Mouse (Mus musculus): Measurements from ENCODE around the gene Pkp4. TPM values are rescaled to one million over a fixed set of nuclear protein-coding genes. Genes with fewer than 3 reads are reported as not detected.

The Pkp4 gene
- polyA plus RNA-seq, 1 experiment from 2014 or later = 32.4 TPM

- Histone ChIP-seq H3K9me3 (ENCODE audit: low read depth, low read length) (no peaks in the 10 kb centered on the region), H3K4me2 (no peak overlapping the region), H3K9ac (no peak overlapping the region), H3K27ac (ENCODE audit: low read depth) (no peak overlapping the region), H3K27me3 (ENCODE audit: insufficient read depth, low read length) (no peaks in the 10 kb centered on the region), H3K4me3 (ENCODE audit: low read depth, low read length) (no peak overlapping the region), H3K4me1 (ENCODE audit: insufficient read depth) (no peaks in the 10 kb centered on the region), H3K36me3 (ENCODE audit: insufficient read depth) (0 out of 2 replicates have a peak, but pooled peaks cover 6% of the 10 kb centered on the region)
- DNase-seq = no peak
- TF ChIP-seq CTCF (IDR thresholded peaks at IDR 0.05; ENCODE audit: low read depth) = no peak
- 91% methylated on average over 10 of the region's 10 CpGs for WGBS
- ATAC-seq (ENCODE audit: insufficient read depth) = no peak
Measured at GRCm38 (mm10) chr2:59242117-59242516, 81.5 kb downstream of the Pkp4 start.

GRCm38 (mm10) chr2:59244273-59245097, 83.8 kb downstream of the Pkp4 start:
- H3K4me2 ChIP-seq = no peak overlapping the region
- 0 out of 2 replicates have a peak, but pooled peaks cover 6% of the 10 kb centered on the region for H3K36me3 ChIP-seq (ENCODE audit: insufficient read depth)
- H3K4me1 ChIP-seq (ENCODE audit: insufficient read depth) = no peaks in the 10 kb centered on the region
- DNase-seq (no peak), ATAC-seq (ENCODE audit: insufficient read depth) (no peak)
- H3K9ac ChIP-seq = no peak overlapping the region
- no peak for TF ChIP-seq CTCF (IDR thresholded peaks at IDR 0.05; ENCODE audit: low read depth)
- no peaks in the 10 kb centered on the region for H3K9me3 ChIP-seq (ENCODE audit: low read depth, low read length)
- no peak overlapping the region for H3K4me3 ChIP-seq (ENCODE audit: low read depth, low read length)
- H3K27me3 ChIP-seq (ENCODE audit: insufficient read depth, low read length) = no peaks in the 10 kb centered on the region
- WGBS = 88% methylated on average over 12 of the region's 12 CpGs
- no peak overlapping the region for H3K27ac ChIP-seq (ENCODE audit: low read depth)

GRCm38 (mm10) chr2:59245098-59245388, 84.4 kb downstream of the Pkp4 start:
- Histone ChIP-seq H3K4me1 (ENCODE audit: insufficient read depth) (no peaks in the 10 kb centered on the region), H3K9me3 (ENCODE audit: low read depth, low read length) (no peaks in the 10 kb centered on the region), H3K9ac (no peak overlapping the region), H3K4me2 (no peak overlapping the region), H3K27ac (ENCODE audit: low read depth) (no peak overlapping the region), H3K36me3 (ENCODE audit: insufficient read depth) (0 out of 2 replicates have a peak, but pooled peaks cover 6% of the 10 kb centered on the region), H3K27me3 (ENCODE audit: insufficient read depth, low read length) (no peaks in the 10 kb centered on the region), H3K4me3 (ENCODE audit: low read depth, low read length) (no peak overlapping the region)
- ATAC-seq (ENCODE audit: insufficient read depth) (no peak), DNase-seq (no peak)
- TF ChIP-seq CTCF (IDR thresholded peaks at IDR 0.05; ENCODE audit: low read depth) = no peak
- WGBS = 64% methylated on average over 3 of the region's 3 CpGs

DNA sequence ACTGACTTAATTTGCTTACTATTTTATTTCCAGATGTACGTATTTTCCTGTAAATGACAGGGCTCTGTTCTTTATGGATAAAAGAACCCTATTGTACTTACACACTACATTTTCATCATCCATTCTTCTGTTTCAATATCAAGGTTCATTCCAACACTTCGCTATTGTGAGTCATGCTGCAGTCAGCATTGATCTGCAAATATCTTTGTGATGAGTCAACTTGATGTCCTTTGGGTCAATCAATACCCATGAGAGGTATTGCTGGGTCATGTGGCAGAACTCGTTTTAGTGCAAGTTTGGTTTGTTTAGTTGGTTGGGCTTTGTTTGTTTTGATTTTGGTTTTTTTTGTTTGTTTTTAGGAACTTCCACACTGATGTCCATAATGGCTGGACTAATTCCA, 88.2 kb downstream of the Pkp4 start:
- H3K27ac ChIP-seq (ENCODE audit: low read depth) = no peak overlapping the region
- no peak overlapping the region for H3K4me2 ChIP-seq
- H3K4me3 ChIP-seq (ENCODE audit: low read depth, low read length) = no peak overlapping the region
- 0 out of 2 replicates have a peak, but pooled peaks cover under 1% of the 10 kb centered on the region for H3K36me3 ChIP-seq (ENCODE audit: insufficient read depth)
- H3K9me3 ChIP-seq (ENCODE audit: low read depth, low read length) = no peaks in the 10 kb centered on the region
- no peaks in the 10 kb centered on the region for H3K4me1 ChIP-seq (ENCODE audit: insufficient read depth)
- WGBS = 73% methylated on average over 3 of the region's 3 CpGs
- DNase-seq = no peak
- ATAC-seq (ENCODE audit: insufficient read depth) = no peak
- TF ChIP-seq CTCF (IDR thresholded peaks at IDR 0.05; ENCODE audit: low read depth) = no peak
- no peak overlapping the region for H3K9ac ChIP-seq
- H3K27me3 ChIP-seq (ENCODE audit: insufficient read depth, low read length) = no peaks in the 10 kb centered on the region

DNA sequence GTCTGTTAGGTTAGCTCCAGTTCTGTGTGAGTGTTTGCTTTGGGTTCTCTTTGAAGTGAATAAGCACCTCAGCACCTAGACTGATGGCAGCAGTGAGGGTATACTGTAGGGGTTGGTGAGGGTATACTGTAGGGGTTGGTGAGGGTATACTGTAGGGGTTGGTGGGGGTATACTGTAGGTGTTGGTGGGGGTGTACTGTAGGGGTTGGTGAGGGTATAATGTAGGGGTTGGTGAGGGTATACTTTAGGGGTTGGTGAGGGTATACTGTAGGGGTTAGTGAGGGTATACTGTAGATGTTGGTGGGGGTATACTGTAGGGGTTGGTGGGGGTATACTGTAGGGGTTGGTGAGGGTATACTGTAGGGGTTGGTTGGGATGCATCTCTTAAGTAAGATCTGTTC, 92.2 kb downstream of the Pkp4 start:
- no peak overlapping the region for H3K4me2 ChIP-seq
- no peak overlapping the region for H3K4me3 ChIP-seq (ENCODE audit: low read depth, low read length)
- DNase-seq = no peak
- no peak overlapping the region for H3K27ac ChIP-seq (ENCODE audit: low read depth)
- H3K27me3 ChIP-seq (ENCODE audit: insufficient read depth, low read length) = no peaks in the 10 kb centered on the region
- no peak for TF ChIP-seq CTCF (IDR thresholded peaks at IDR 0.05; ENCODE audit: low read depth)
- no peak for ATAC-seq (ENCODE audit: insufficient read depth)
- H3K36me3 ChIP-seq (ENCODE audit: insufficient read depth) = no peaks in the 10 kb centered on the region
- no peaks in the 10 kb centered on the region for H3K9me3 ChIP-seq (ENCODE audit: low read depth, low read length)
- H3K4me1 ChIP-seq (ENCODE audit: insufficient read depth) = no peaks in the 10 kb centered on the region
- H3K9ac ChIP-seq = no peak overlapping the region

- H3K9ac ChIP-seq = no peak overlapping the region
- no peaks in the 10 kb centered on the region for H3K27me3 ChIP-seq (ENCODE audit: insufficient read depth, low read length)
- DNase-seq (no peak), ATAC-seq (ENCODE audit: insufficient read depth) (no peak)
- no peak overlapping the region for H3K4me3 ChIP-seq (ENCODE audit: low read depth, low read length)
- WGBS = 93% methylated on average over 3 of the region's 3 CpGs
- H3K4me1 ChIP-seq (ENCODE audit: insufficient read depth) = no peaks in the 10 kb centered on the region
- H3K27ac ChIP-seq (ENCODE audit: low read depth) = no peak overlapping the region
- H3K36me3 ChIP-seq (ENCODE audit: insufficient read depth) = no peaks in the 10 kb centered on the region
- no peaks in the 10 kb centered on the region for H3K9me3 ChIP-seq (ENCODE audit: low read depth, low read length)
- no peak for TF ChIP-seq CTCF (IDR thresholded peaks at IDR 0.05; ENCODE audit: low read depth)
- H3K4me2 ChIP-seq = no peak overlapping the region
Measured at GRCm38 (mm10) chr2:59253435-59253834, 92.8 kb downstream of the Pkp4 start.

- H3K27ac ChIP-seq (ENCODE audit: low read depth) = no peak overlapping the region
- H3K36me3 ChIP-seq (ENCODE audit: insufficient read depth) = no peaks in the 10 kb centered on the region
- H3K4me2 ChIP-seq = no peak overlapping the region
- DNase-seq = peak; percentile 13
- 57% methylated on average over 6 of the region's 6 CpGs for WGBS
- no peak for TF ChIP-seq CTCF (IDR thresholded peaks at IDR 0.05; ENCODE audit: low read depth)
- no peaks in the 10 kb centered on the region for H3K4me1 ChIP-seq (ENCODE audit: insufficient read depth)
- no peak overlapping the region for H3K9ac ChIP-seq
- no peaks in the 10 kb centered on the region for H3K27me3 ChIP-seq (ENCODE audit: insufficient read depth, low read length)
- ATAC-seq (ENCODE audit: insufficient read depth) = peak; percentile 17; the same call in 1 of the 2 replicates
- H3K4me3 ChIP-seq (ENCODE audit: low read depth, low read length) = no peak overlapping the region
- no peaks in the 10 kb centered on the region for H3K9me3 ChIP-seq (ENCODE audit: low read depth, low read length)
Measured at GRCm38 (mm10) chr2:59258821-59259231, 98.2 kb downstream of the Pkp4 start.

Measured in lung, embryonic 14.5 days (tissue).